Mouse (Mus musculus): Measurements from ENCODE around the gene Pabpc6. TPM values are rescaled to one million over a fixed set of nuclear protein-coding genes. Genes with fewer than 3 reads are reported as not detected.

Gene Pabpc6
- total RNA-seq, 2 experiments from 2014 or later, result not detected

Other genes with a start within 250 kb of the Pabpc6 start
- not detected for gene Gm17728, start 247.7 kb downstream of the Pabpc6 start, total RNA-seq (2021)